Mouse (Mus musculus) heart, postnatal 0 days (tissue): ENCODE results near the gene Lama5. TPM values are rescaled to one million over a fixed set of nuclear protein-coding genes. Genes with fewer than 3 reads are reported as not detected.

Experiments used
- ATAC-seq: fragments of 200-750 bp; cut with Nextera tagmentation; 2 replicates; pipeline ENCODE4 v1.8.0; 2017; ENCODE audit warnings: low read depth, moderate number of reproducible peaks, moderate library complexity; ENCODE audit not compliant: insufficient read depth
- DNase-seq: peaks from one replicate; pipeline ENCODE4 v3.0.0-alpha.2; 2016; ENCODE audit warnings: low spot score
- H3K27ac ChIP-seq: fragments of 300-500 bp; sonication (generic); 2 replicates; pipeline ENCODE4 v1.5.1; 2014; ENCODE audit warnings: low read depth, mild to moderate bottlenecking
- H3K27me3 ChIP-seq: fragments of 300-500 bp; sonication (generic); 2 replicates; pipeline ENCODE4 v1.6.1; 2014; ENCODE audit warnings: low read length, mixed read lengths; ENCODE audit not compliant: control insufficient read depth, insufficient read depth
- H3K36me3 ChIP-seq: fragments of 300-500 bp; sonication (generic); replicated peaks from 2 replicates; pipeline ENCODE4 v1.6.1; 2014; ENCODE audit warnings: low read length, mixed read lengths; ENCODE audit not compliant: control insufficient read depth, insufficient read depth
- H3K4me1 ChIP-seq: fragments of 300-500 bp; sonication (generic); 2 replicates; pipeline ENCODE4 v1.6.1; 2014; ENCODE audit warnings: antibody characterized with exemption; ENCODE audit not compliant: control insufficient read depth, insufficient read depth
- H3K4me2 ChIP-seq: fragments of 300-500 bp; sonication (generic); 2 replicates; pipeline ENCODE4 v1.6.1; 2014; ENCODE audit warnings: low read depth, mild to moderate bottlenecking, low read length, moderate library complexity
- H3K4me3 ChIP-seq: fragments of 300-500 bp; sonication (generic); 2 replicates; pipeline ENCODE4 v1.5.1; 2014; ENCODE audit warnings: low read depth, low read length
- H3K9ac ChIP-seq: fragments of 300-500 bp; sonication (generic); replicated peaks from 2 replicates; pipeline ENCODE4 v1.6.1; 2014; ENCODE audit warnings: low read depth, low read length, mixed read lengths
- H3K9me3 ChIP-seq: fragments of 300-500 bp; sonication (generic); replicated peaks from 2 replicates; pipeline ENCODE4 v1.6.1; 2016; ENCODE audit warnings: low read length; ENCODE audit not compliant: control insufficient read depth
- CTCF ChIP-seq: IDR thresholded peaks from 2 replicates; pipeline ENCODE4 v1.5.1; 2016; ENCODE audit warnings: antibody characterized with exemption, control low read depth, low read depth
- EP300 ChIP-seq: IDR thresholded peaks from 2 replicates; pipeline ENCODE4 v1.6.1; 2016; ENCODE audit warnings: antibody characterized with exemption, low read depth
- WGBS: fragments of 180-500 bp; shearing (Covaris S2); extraction: QIAGEN DNeasy Blood & Tissue Kit; methylation state at CpG from one replicate; pipeline ENCODE4 v1.1.7; 2014; 5-methylcytosine and 5-hydroxymethylcytosine counted together
- polyA plus RNA-seq: library from polyadenylated mRNA; unstranded; fragments of >200 nt; fragmentation: Nextera tagmentation; extraction: Ambion mirVana; gene quantifications from 2 replicates; pipeline ENCODE4 v1.2.1, GENCODE M21; 2015
- total RNA-seq: library from RNA; depleted of rRNA; stranded (reverse); fragments of >200 nt; gene quantifications from 2 replicates; pipeline ENCODE4 v1.2.3, GENCODE M21; 2014; ENCODE audit warnings: low replicate concordance

The Lama5 gene
- total and polyA plus RNA-seq, 2 experiments from 2014 or later, result 16.9 to 95.7 TPM

DNA sequence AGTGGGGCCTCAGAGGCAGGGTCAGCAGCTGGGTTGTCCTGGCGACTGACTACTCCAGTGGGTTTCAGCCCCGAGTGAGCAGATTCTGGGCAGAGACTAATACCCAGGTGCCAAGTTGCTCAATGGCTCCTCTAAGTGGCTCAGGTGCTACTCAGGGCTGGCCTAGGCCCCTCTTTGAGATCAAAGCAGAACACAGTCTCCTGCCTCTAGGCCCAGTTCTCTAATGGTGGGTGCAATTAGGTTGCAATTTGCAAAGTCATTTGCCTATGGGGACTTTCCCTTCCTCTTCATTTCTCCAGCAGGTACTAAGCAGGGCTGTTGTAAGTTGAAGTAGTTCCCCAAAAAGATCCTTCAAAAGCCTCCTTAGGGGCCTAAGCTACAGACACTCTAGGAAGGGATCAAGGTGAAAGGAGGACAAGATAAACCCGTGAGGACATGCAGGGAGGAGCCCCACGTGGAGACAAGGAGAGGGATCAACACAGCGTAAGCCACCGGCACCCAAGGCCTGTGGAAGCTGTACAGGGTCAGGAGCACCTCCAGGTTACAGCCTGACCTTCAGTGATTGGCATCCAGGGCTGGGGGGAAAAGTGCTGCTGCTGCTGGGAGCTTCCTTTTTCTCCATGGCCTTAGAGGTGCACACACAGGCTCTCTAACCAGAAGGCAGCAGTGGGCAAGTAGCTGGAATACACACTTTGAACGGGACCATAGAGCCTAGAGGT is 45.0 kb upstream of the Lama5 start:
- TF ChIP-seq EP300, result no peak
- no peak for TF ChIP-seq CTCF
- no peak for DNase-seq
- Histone ChIP-seq H3K36me3 (peaks cover 23% of the 10 kb centered on the region; the same call in 1 of the 2 replicates), H3K9me3 (no peaks in the 10 kb centered on the region), H3K4me1 (0 out of 2 replicates have a peak, but pooled peaks cover 5% of the 10 kb centered on the region), H3K9ac (no peak overlapping the region), H3K27ac (no peak overlapping the region), H3K4me3 (no peak overlapping the region), H3K27me3 (no peaks in the 10 kb centered on the region; the same call in 1 of the 2 replicates), H3K4me2 (no peak overlapping the region)
- no peak for ATAC-seq
- WGBS, result 65% methylated on average over 7 of the region's 7 CpGs

DNA sequence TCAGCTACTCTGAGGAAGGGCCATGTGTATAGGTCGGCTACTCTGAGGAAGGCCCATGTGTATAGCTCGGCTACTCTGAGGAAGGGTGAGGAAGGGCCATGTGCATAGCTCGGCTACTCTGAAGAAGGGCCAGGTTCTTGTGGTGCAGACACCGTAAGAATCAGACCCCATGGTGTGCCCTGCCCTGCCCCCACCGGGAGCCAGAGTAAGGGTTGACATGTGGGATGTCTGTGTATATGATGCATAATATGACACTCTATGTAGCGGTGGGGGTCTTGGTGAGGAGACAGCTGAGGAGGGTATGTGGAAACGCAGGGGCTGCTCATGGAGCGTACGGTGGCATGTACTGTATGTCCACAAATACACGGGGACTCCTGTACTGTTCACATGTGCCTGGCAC is 43.7 kb upstream of the Lama5 start:
- no peak overlapping the region for H3K4me2 ChIP-seq
- 0 out of 2 replicates have a peak, but pooled peaks cover 5% of the 10 kb centered on the region for H3K4me1 ChIP-seq
- H3K9ac ChIP-seq, result no peak overlapping the region
- DNase-seq (no peak), ATAC-seq (no peak)
- H3K27ac ChIP-seq, result no peak overlapping the region
- H3K9me3 ChIP-seq, result no peaks in the 10 kb centered on the region
- TF ChIP-seq EP300 (no peak), CTCF (no peak)
- 91% methylated on average over 10 of the region's 10 CpGs for WGBS
- H3K27me3 ChIP-seq, result no peaks in the 10 kb centered on the region
- H3K4me3 ChIP-seq, result no peak overlapping the region
- H3K36me3 ChIP-seq, result peaks cover 23% of the 10 kb centered on the region; the same call in 1 of the 2 replicates

DNA sequence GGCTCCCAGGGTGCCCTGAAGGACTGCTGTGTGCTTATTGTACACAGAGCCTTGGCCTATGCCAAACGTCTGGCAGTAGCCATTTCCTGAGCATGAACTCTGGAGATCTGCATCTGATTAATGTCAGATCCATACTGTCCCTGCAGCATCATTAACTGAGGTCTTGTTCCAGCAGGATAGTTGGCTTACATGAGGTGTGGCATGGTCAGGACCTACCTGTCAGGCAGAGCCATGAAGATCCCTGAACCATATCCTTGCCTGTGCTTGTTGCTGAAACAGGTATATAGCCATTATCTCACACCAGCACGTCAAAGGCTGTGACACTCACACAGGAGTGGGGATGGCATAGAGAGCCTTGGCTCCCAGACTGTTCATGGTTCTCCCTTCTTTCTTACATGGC is 42.3 kb upstream of the Lama5 start:
- DNase-seq, result no peak
- Histone ChIP-seq H3K4me1 (0 out of 2 replicates have a peak, but pooled peaks cover 5% of the 10 kb centered on the region), H3K9ac (no peak overlapping the region), H3K4me2 (no peak overlapping the region), H3K9me3 (no peaks in the 10 kb centered on the region), H3K36me3 (peaks cover 28% of the 10 kb centered on the region), H3K27ac (no peak overlapping the region), H3K27me3 (no peaks in the 10 kb centered on the region), H3K4me3 (no peak overlapping the region)
- TF ChIP-seq CTCF (no peak), EP300 (no peak)
- ATAC-seq, result no peak
- 63% methylated on average over 2 of the region's 2 CpGs for WGBS

DNA sequence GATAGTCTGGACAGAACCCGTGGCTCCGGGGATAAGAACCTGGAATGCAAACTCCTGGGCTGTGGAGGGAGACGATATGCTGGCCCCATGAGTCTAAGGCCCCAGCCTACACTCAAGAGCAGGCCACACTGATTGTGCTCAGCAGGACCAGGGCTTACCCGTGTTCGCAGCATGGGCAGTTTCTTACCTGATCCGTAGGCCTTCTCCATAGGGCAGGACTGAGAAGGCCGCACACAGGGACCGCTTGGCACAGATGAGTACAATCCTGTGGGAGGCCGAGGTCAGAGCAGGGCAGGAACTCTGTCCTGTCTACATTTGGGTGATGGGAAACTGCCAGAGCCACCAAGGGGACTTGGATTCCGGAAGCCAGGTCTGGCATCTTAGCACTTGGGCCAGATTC is 37.2 kb upstream of the Lama5 start:
- H3K4me2 ChIP-seq, result no peak overlapping the region
- H3K4me3 ChIP-seq, result no peak overlapping the region
- WGBS, result 59% methylated on average over 10 of the region's 10 CpGs
- no peaks in the 10 kb centered on the region for H3K27me3 ChIP-seq
- peaks cover 51% of the 10 kb centered on the region for H3K36me3 ChIP-seq
- H3K4me1 ChIP-seq, result peaks cover 9% of the 10 kb centered on the region
- no peak overlapping the region for H3K9ac ChIP-seq
- TF ChIP-seq CTCF (no peak), EP300 (no peak)
- H3K27ac ChIP-seq, result peak overlapping the region; percentile 82
- DNase-seq, result no peak
- no peaks in the 10 kb centered on the region for H3K9me3 ChIP-seq
- no peak for ATAC-seq

DNA sequence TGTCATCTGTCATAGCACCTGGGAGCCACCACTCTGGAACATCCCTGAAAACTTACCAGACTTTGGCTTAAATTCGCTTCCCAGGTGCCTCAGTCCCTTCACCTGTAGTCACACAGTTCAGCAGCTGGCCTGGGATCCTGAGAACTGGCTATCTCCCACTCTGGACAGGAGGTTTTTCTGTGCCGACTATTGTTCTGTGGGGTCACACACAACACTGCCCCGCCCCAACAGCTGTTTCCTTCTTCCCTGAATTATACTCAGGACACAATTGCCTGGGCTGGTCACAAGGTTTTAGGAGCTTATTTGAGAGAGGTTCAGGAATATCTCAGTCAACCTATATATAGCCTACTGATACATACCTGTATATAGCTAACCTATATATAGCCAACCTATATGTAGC is 36.8 kb upstream of the Lama5 start:
- Histone ChIP-seq H3K27me3 (no peaks in the 10 kb centered on the region), H3K9ac (no peak overlapping the region), H3K4me3 (no peak overlapping the region), H3K9me3 (no peaks in the 10 kb centered on the region), H3K4me1 (peaks cover 11% of the 10 kb centered on the region), H3K4me2 (no peak overlapping the region), H3K27ac (peak overlapping the region; percentile 82), H3K36me3 (peaks cover 51% of the 10 kb centered on the region)
- DNase-seq, result peak; percentile 31
- TF ChIP-seq EP300 (peak; percentile 73), CTCF (no peak)
- ATAC-seq, result peak; percentile 59
- WGBS, result 56% methylated on average over 3 of the region's 3 CpGs
